Mouse (Mus musculus): Measurements from ENCODE around the gene Spon1. TPM values are rescaled to one million over a fixed set of nuclear protein-coding genes. Genes with fewer than 3 reads are reported as not detected.

Gene Spon1
- total and polyA plus RNA-seq, 3 experiments: not detected

DNA sequence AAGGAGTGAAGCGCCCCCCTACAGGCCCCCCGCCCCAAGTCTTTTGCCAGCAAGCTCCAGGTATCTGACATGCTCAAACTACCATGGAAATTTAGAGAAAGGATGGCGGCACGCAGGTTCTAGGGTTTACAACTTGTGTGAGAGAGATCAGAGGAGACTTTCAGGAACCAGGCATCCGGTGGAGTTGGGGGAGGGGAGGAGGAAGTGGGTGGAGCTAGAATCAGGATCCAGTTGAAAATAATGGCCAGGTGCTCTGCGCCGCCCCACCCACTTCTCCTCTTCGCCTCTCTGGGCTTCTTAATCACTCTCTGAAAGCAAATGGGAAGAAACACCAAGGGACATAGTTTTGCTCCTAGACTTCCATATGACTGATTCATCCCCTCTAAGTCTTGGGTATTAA, 7.6 kb downstream of the Spon1 start:
- no peak for DNase-seq (ENCODE audit: low read depth, low spot score)
- TF ChIP-seq POLR2A (IDR thresholded peaks at IDR 0.05; ENCODE audit: control insufficient read depth in 1 of 2, insufficient read depth in 1 of 2, low read depth in 1 of 2, low read length in 2 of 2, poor library complexity in 1 of 2) (no peak), TCF12 (IDR thresholded peaks at IDR 0.05; ENCODE audit: low read depth, low read length) (no peak), NELFE (IDR thresholded peaks at IDR 0.05; ENCODE audit: low read depth, low read length) (no peak), MXI1 (IDR thresholded peaks at IDR 0.05; ENCODE audit: low read depth, low read length) (no peak), CHD2 (IDR thresholded peaks at IDR 0.05; ENCODE audit: low read length) (no peak), GABPA (IDR thresholded peaks at IDR 0.05; ENCODE audit: low read depth, low read length) (no peak), TAL1 (IDR thresholded peaks at IDR 0.05; ENCODE audit: low read length) (no peak), CHD1 (IDR thresholded peaks at IDR 0.05; ENCODE audit: low read depth, low read length) (no peak)
- Histone ChIP-seq H3K36me3 (ENCODE audit: control insufficient read depth in 1 of 2, insufficient read depth in 2 of 2, low read length in 2 of 2) (no peaks in the 10 kb centered on the region), H3K27ac (ENCODE audit: control insufficient read depth, low read depth, low read length) (no peak overlapping the region), H3K9me3 (replicated peaks; ENCODE audit: insufficient read depth, low read length) (no peaks in the 10 kb centered on the region), H3K79me2 (ENCODE audit: control insufficient read depth, insufficient read depth, low read length, poor library complexity) (no peaks in the 10 kb centered on the region), H3K9ac (ENCODE audit: control insufficient read depth, low read depth, low read length, poor library complexity, severe bottlenecking) (no peak overlapping the region), H3K4me3 (ENCODE audit: control insufficient read depth in 1 of 2, insufficient read depth in 1 of 2, low read depth in 2 of 2, low read length in 2 of 2) (no peak overlapping the region), H3K27me3 (ENCODE audit: control insufficient read depth in 1 of 2, insufficient read depth in 2 of 2, low read length in 2 of 2) (no peaks in the 10 kb centered on the region), H3K4me1 (ENCODE audit: control insufficient read depth in 1 of 2, insufficient read depth in 2 of 2, low read length in 2 of 2) (no peaks in the 10 kb centered on the region)

DNA sequence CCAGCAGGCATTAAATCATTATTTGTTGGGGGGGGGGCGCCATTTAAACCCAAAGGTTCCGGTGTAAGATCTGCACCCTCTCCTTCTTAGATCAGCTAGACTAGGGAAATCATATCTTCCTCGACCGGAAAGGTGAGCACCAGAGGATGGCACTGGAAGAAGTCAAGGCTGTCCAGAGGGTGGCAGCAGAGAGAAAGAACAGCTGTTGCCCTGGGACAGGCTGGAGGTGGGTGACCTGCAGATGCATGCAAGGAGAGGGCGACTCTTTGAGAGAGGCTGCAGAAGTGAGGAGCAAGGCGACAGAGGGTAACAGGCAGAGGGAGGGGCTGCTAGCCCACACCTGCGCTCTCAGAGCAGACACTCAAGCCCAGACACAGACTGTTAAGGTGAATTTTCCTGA, 8.2 kb downstream of the Spon1 start:
- no peak for DNase-seq (ENCODE audit: low read depth, low spot score)
- no peak for TF ChIP-seq TAL1 (IDR thresholded peaks at IDR 0.05; ENCODE audit: low read length)
- no peak for TF ChIP-seq HCFC1 (IDR thresholded peaks at IDR 0.05; ENCODE audit: low read depth, low read length)
- no peak for TF ChIP-seq POLR2AphosphoS5 (IDR thresholded peaks at IDR 0.05; ENCODE audit: borderline replicate concordance, low read depth, low read length)
- no peak for TF ChIP-seq CTCF (IDR thresholded peaks at IDR 0.05 in 2 of 3, conservative IDR thresholded peaks at IDR 0.05 in 1 of 3; ENCODE audit: control insufficient read depth in 1 of 3, insufficient read depth in 1 of 3, low read depth in 2 of 3, low read length in 3 of 3, poor library complexity in 1 of 3, severe bottlenecking in 1 of 3)
- no peak for TF ChIP-seq MAX (IDR thresholded peaks at IDR 0.05; ENCODE audit: low read length)
- TF ChIP-seq ELF1 (IDR thresholded peaks at IDR 0.05; ENCODE audit: low read depth, low read length): no peak
- TF ChIP-seq USF2 (IDR thresholded peaks at IDR 0.05; ENCODE audit: borderline replicate concordance in 1 of 2, insufficient read depth in 1 of 2, low read depth in 1 of 2, low read length in 2 of 2): no peak
- no peaks in the 10 kb centered on the region for H3K27me3 ChIP-seq (ENCODE audit: control insufficient read depth in 1 of 2, insufficient read depth in 2 of 2, low read length in 2 of 2)
- H3K36me3 ChIP-seq (ENCODE audit: control insufficient read depth in 1 of 2, insufficient read depth in 2 of 2, low read length in 2 of 2): no peaks in the 10 kb centered on the region
- H3K79me2 ChIP-seq (ENCODE audit: control insufficient read depth, insufficient read depth, low read length, poor library complexity): no peaks in the 10 kb centered on the region
- H3K27ac ChIP-seq (ENCODE audit: control insufficient read depth, low read depth, low read length): no peak overlapping the region
- H3K9me3 ChIP-seq (replicated peaks; ENCODE audit: insufficient read depth, low read length): no peaks in the 10 kb centered on the region
- no peak overlapping the region for H3K4me3 ChIP-seq (ENCODE audit: control insufficient read depth in 1 of 2, insufficient read depth in 1 of 2, low read depth in 2 of 2, low read length in 2 of 2)
- H3K9ac ChIP-seq (ENCODE audit: control insufficient read depth, low read depth, low read length, poor library complexity, severe bottlenecking): no peak overlapping the region
- no peaks in the 10 kb centered on the region for H3K4me1 ChIP-seq (ENCODE audit: control insufficient read depth in 1 of 2, insufficient read depth in 2 of 2, low read length in 2 of 2)

GRCm38 (mm10) chr7:113774906-113775305, 9.1 kb downstream of the Spon1 start:
- Histone ChIP-seq H3K4me1 (ENCODE audit: control insufficient read depth in 1 of 2, insufficient read depth in 2 of 2, low read length in 2 of 2) (no peaks in the 10 kb centered on the region), H3K9me3 (replicated peaks; ENCODE audit: insufficient read depth, low read length) (no peaks in the 10 kb centered on the region), H3K4me3 (ENCODE audit: control insufficient read depth in 1 of 2, insufficient read depth in 1 of 2, low read depth in 2 of 2, low read length in 2 of 2) (no peak overlapping the region), H3K36me3 (ENCODE audit: control insufficient read depth in 1 of 2, insufficient read depth in 2 of 2, low read length in 2 of 2) (no peaks in the 10 kb centered on the region), H3K79me2 (ENCODE audit: control insufficient read depth, insufficient read depth, low read length, poor library complexity) (no peaks in the 10 kb centered on the region), H3K27ac (ENCODE audit: control insufficient read depth, low read depth, low read length) (no peak overlapping the region), H3K9ac (ENCODE audit: control insufficient read depth, low read depth, low read length, poor library complexity, severe bottlenecking) (no peak overlapping the region), H3K27me3 (ENCODE audit: control insufficient read depth in 1 of 2, insufficient read depth in 2 of 2, low read length in 2 of 2) (no peaks in the 10 kb centered on the region)
- DNase-seq (ENCODE audit: low read depth, low spot score): no peak
- TF ChIP-seq ETS1 (IDR thresholded peaks at IDR 0.05; ENCODE audit: low read depth, low read length): no peak
- no peak for TF ChIP-seq JUND (IDR thresholded peaks at IDR 0.05; ENCODE audit: low read depth, low read length)
- TF ChIP-seq TCF12 (IDR thresholded peaks at IDR 0.05; ENCODE audit: low read depth, low read length): no peak
- TF ChIP-seq CTCF (IDR thresholded peaks at IDR 0.05 in 2 of 3, conservative IDR thresholded peaks at IDR 0.05 in 1 of 3; ENCODE audit: control insufficient read depth in 1 of 3, insufficient read depth in 1 of 3, low read depth in 2 of 3, low read length in 3 of 3, poor library complexity in 1 of 3, severe bottlenecking in 1 of 3): no peak

All from MEL (cell line).